Mouse (Mus musculus) neural tube, embryonic 11.5 days (tissue): ENCODE results near the gene Ptpra. TPM values are rescaled to one million over a fixed set of nuclear protein-coding genes. Genes with fewer than 3 reads are reported as not detected.

ENCODE experiments used
- ATAC-seq: fragments of 200-750 bp; cut with Nextera tagmentation; 2 replicates; pipeline ENCODE4 v1.8.0; 2017; ENCODE audit warnings: moderate number of reproducible peaks, mild to moderate bottlenecking, moderate TSS enrichment, moderate library complexity; ENCODE audit not compliant: insufficient read depth, low FRiP score, low TSS enrichment
- DNase-seq: peaks from one replicate; pipeline ENCODE4 v3.0.0-alpha.2; 2015; ENCODE audit warnings: low spot score
- H3K27ac ChIP-seq: fragments of 300-500 bp; sonication (generic); 2 replicates; pipeline ENCODE4 v1.5.1; 2014; ENCODE audit warnings: low read depth, mild to moderate bottlenecking, low read length
- H3K27me3 ChIP-seq: fragments of 300-500 bp; sonication (generic); 2 replicates; pipeline ENCODE4 v1.6.1; 2014; ENCODE audit warnings: mild to moderate bottlenecking, low read length, mixed read lengths; ENCODE audit not compliant: control insufficient read depth, insufficient read depth
- H3K36me3 ChIP-seq: fragments of 300-500 bp; sonication (generic); 2 replicates; pipeline ENCODE4 v1.6.1; 2014; ENCODE audit warnings: mild to moderate bottlenecking, low read length, moderate library complexity, mixed read lengths; ENCODE audit not compliant: control insufficient read depth, insufficient read depth
- H3K4me1 ChIP-seq: fragments of 300-500 bp; sonication (generic); 2 replicates; pipeline ENCODE4 v1.6.1; 2014; ENCODE audit warnings: low read length, mixed read lengths; ENCODE audit not compliant: control insufficient read depth, insufficient read depth
- H3K4me2 ChIP-seq: fragments of 300-500 bp; sonication (generic); 2 replicates; pipeline ENCODE4 v1.6.1; 2014; ENCODE audit warnings: low read depth, mild to moderate bottlenecking, moderate library complexity
- H3K4me3 ChIP-seq: fragments of 300-500 bp; sonication (generic); 2 replicates; pipeline ENCODE4 v1.5.1; 2014; ENCODE audit warnings: low read depth, low read length
- H3K9ac ChIP-seq: fragments of 300-500 bp; sonication (generic); 2 replicates; pipeline ENCODE4 v1.6.1; 2014; ENCODE audit warnings: mild to moderate bottlenecking, low read length
- H3K9me3 ChIP-seq: fragments of 300-500 bp; sonication (generic); 2 replicates; pipeline ENCODE4 v1.6.1; 2016; ENCODE audit warnings: low read length; ENCODE audit not compliant: control insufficient read depth
- WGBS: fragments of 180-500 bp; shearing (Covaris S2); extraction: QIAGEN DNeasy Blood & Tissue Kit; methylation state at CpG from one replicate; pipeline ENCODE4 v1.1.7; 2014; 5-methylcytosine and 5-hydroxymethylcytosine counted together
- polyA plus RNA-seq: library from polyadenylated mRNA; unstranded; fragments of >200 nt; fragmentation: Nextera tagmentation; extraction: Ambion mirVana; gene quantifications from 2 replicates; pipeline ENCODE4 v1.2.1, GENCODE M21; 2014

Ptpra gene
- polyA plus RNA-seq, 1 experiment from 2014 or later, result 105 TPM

DNA sequence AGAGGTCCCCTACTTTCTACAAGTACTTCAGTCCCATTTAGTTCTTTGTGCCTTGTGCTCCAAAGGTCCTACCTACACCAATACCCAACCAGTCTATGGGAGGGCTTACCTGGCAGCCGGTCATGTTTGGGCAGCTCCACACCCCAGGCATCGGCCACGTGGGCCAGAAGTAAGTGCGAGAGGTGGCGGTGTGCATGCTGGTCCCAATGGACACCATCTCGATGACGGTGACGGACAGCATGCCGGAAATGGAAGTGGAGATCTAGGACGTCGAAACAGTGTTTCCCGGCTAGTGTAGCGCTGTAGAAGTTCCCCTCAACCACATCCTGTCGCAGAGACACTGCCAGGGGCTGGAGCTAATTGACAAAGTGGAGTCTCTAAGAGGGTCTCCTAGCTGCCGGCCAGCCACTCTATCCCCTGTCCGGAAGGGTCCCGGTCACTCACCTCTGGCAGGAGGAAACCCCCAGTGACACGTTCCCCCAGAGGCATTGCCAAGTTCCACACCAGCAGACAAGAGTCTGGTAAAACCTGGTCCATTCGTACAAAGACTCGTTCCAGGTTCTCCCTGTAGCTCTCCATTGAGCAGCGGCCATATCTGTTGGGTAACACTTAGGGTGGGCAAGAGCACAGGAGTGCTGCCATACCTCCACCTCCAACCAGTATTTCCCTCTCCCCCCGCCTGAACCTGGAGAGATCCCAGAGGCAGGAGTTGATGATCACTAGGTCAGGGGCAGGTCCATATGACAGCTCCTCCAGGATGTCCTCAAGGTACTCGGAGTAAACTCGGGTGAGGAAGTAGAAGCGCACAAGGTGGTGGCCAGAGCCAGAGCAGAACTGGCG lies 28.1 kb upstream of the Ptpra start:
- ATAC-seq (no peak), DNase-seq (no peak)
- H3K4me1 ChIP-seq, result peaks cover 8% of the 10 kb centered on the region; the same call in 1 of the 2 replicates
- no peak overlapping the region for H3K27ac ChIP-seq
- H3K9me3 ChIP-seq, result no peaks in the 10 kb centered on the region
- H3K4me2 ChIP-seq, result no peak overlapping the region
- peaks cover 2% of the 10 kb centered on the region; the same call in 1 of the 2 replicates for H3K36me3 ChIP-seq
- no peak overlapping the region for H3K4me3 ChIP-seq
- H3K9ac ChIP-seq, result no peak overlapping the region
- WGBS, result 95% methylated on average over 26 of the region's 26 CpGs
- no peaks in the 10 kb centered on the region for H3K27me3 ChIP-seq

DNA sequence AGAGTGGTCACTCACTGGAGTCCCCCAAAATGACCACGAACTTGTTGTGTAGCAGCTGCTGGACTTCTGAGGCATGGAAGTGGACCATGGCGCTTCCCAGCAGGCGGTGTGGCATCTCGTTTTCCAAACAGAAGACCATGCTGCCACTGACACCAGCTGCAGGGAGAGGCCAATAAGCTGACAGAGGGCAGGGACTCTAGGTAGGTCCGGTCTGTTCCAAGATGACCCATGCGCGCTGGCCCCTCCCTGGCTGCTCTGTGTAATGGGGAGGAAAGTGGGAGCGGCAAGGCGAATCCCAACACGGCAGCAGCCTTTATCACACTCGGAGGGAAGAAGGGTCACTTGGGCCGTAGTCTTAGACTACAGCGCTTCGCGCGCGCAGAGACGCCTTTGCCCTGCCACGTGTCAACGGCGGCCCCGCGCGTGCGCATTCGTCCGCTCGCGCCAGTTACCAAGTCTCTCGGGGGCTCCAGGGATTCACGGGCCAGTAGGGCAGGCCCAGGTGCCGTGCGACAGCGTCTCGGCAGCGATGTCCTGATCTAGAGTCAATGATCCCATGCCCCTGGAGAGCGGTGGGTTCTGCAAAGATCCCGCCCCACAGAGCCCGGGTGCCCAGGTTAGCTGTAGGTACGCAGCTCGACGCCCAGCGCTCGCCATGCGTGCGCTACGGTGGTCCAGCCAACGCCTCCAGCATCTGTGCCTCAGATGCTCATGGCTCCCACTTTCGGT lies 26.5 kb upstream of the Ptpra start:
- ATAC-seq, result peak; percentile 68
- Histone ChIP-seq H3K27ac (peak overlapping the region; percentile 66; the same call in 1 of the 2 replicates), H3K27me3 (no peaks in the 10 kb centered on the region), H3K36me3 (peaks cover 2% of the 10 kb centered on the region; the same call in 1 of the 2 replicates), H3K4me1 (peaks cover 8% of the 10 kb centered on the region; the same call in 1 of the 2 replicates), H3K9me3 (no peaks in the 10 kb centered on the region), H3K9ac (peak overlapping the region; percentile 72), H3K4me2 (peak overlapping the region; percentile 55), H3K4me3 (peak overlapping the region; percentile 72)
- DNase-seq, result peak; percentile 88
- WGBS, result 18% methylated on average over 49 of the region's 49 CpGs

DNA sequence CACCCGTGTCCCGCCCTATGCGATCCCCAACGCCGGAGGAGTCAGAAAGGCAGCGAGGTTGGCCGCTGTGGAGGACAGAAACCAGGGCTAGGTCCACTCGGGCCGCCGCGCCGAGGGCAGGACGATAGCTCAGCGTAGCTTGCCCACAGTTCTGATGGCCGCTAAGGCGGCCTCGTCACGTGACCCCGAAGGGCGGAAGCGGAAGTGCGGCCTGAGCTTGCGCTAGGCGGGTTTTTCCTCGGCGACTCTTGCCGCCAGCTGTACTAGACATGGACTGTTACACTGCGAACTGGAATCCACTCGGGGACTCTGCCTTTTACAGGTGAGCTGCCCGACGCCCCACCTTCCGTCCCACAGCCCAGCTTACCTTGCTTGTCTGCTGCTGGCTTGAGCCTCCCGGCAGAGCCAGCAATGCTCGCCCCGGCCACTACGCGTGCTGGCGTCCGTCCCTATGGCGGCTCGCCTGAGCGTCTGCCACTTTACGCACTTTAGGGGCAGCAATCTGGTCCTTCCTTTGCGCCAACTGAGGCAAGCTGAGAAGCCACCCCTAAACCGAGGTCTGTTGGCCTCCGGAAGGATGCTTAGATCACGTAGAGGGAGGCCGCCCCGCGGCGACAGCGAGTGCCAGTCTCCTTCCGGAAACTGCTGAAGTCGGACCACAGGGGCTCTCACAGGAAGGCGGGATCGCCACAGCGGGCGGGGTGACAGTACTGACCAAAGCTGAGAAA lies 25.8 kb upstream of the Ptpra start, which contains the start of the genes Vps16 and Pced1a:
Gene Vps16 (plus strand): TSS at position 214 of the 728 bp plus-strand sequence.
Gene Pced1a (minus strand): TSS at position 576 of the 728 bp plus-strand sequence.
- H3K4me3 ChIP-seq, result peak within 1 kb of the TSS; percentile 72
- no peaks in the 10 kb centered on the region for H3K9me3 ChIP-seq
- under 1% methylated on average over 58 of the region's 58 CpGs for WGBS
- no peaks in the 10 kb centered on the region for H3K27me3 ChIP-seq
- H3K9ac ChIP-seq, result peak within 1 kb of the TSS; percentile 72
- H3K27ac ChIP-seq, result peak within 1 kb of the TSS; percentile 66
- ATAC-seq (peak; percentile 94), DNase-seq (peak; percentile 94)
- peak within 1 kb of the TSS; percentile 55 for H3K4me2 ChIP-seq
- peaks cover 2% of the 10 kb centered on the region; the same call in 1 of the 2 replicates for H3K36me3 ChIP-seq
- peaks cover 8% of the 10 kb centered on the region; the same call in 1 of the 2 replicates for H3K4me1 ChIP-seq

DNA sequence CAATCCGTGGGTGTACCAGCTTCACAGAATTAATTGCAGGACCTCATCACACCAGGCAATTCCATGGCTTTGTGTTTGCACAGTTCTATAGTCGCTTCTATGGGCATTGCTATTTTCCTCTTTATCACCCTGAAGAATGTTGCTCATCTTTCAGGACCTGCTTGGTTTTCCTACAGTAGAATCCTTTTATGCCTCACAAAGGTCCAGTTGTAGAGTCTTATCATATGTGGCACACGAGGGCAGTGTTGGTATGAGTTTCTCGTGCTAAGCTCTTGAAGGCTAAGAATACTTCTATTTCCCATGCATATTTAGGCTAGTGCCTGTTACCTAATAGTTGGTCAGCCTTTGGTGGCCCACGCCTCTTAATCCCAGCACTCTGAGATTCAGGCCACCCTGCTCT lies 25.0 kb upstream of the Ptpra start:
- Histone ChIP-seq H3K27ac (no peak overlapping the region), H3K27me3 (no peaks in the 10 kb centered on the region), H3K4me3 (peak overlapping the region; percentile 72), H3K4me2 (peak overlapping the region; percentile 55), H3K9ac (peak overlapping the region; percentile 72), H3K36me3 (peaks cover 2% of the 10 kb centered on the region; the same call in 1 of the 2 replicates), H3K4me1 (peaks cover 8% of the 10 kb centered on the region; the same call in 1 of the 2 replicates), H3K9me3 (no peaks in the 10 kb centered on the region)
- 63% methylated on average over 5 of the region's 5 CpGs for WGBS
- no peak for DNase-seq
- ATAC-seq, result no peak

DNA sequence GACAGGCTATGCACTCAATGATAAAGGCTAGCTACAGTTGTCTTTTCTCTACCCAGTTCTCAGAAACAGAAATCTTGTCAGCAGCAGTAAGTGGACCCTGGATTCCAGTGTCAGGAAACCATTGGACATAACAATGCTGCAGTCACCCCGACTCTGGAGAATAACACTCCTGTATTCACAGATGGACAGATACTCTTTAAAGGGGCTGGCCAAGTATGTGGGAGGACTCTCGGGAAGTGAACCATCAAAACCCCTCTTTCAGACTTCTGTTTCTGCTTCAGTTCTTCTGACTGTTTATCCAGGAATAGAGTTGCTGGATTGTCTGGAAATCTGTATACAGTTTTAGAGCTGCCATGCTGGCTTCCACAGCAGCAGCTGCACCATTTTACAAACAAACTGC lies 20.2 kb upstream of the Ptpra start:
- no peaks in the 10 kb centered on the region for H3K36me3 ChIP-seq
- no peak overlapping the region for H3K4me2 ChIP-seq
- 77% methylated on average over 2 of the region's 2 CpGs for WGBS
- no peak overlapping the region for H3K4me3 ChIP-seq
- H3K27ac ChIP-seq, result no peak overlapping the region
- no peak overlapping the region for H3K9ac ChIP-seq
- DNase-seq, result no peak
- H3K27me3 ChIP-seq, result no peaks in the 10 kb centered on the region
- H3K4me1 ChIP-seq, result 0 out of 2 replicates have a peak, but pooled peaks cover 3% of the 10 kb centered on the region
- no peak for ATAC-seq
- H3K9me3 ChIP-seq, result no peaks in the 10 kb centered on the region

DNA sequence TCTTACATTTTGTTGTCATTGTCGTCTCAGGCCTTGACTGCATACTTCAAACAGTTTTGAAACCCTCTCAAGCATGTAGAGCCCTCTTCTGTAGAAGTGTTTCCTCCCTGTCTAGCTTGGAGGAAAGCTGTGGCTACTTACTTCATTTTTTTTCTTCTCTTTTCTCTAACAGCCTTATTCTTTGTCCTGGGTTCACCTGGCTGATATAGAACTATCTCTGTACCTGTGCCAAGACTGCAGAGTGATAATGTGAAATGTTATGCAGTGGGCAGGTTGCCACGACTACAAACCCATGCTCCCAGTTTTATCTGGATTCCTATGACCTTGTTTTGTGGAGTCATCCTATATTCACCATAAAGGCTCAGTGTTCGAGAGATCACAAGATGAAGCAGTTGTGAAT lies 19.6 kb upstream of the Ptpra start:
- DNase-seq (no peak), ATAC-seq (no peak)
- 86% methylated on average over 3 of the region's 3 CpGs for WGBS
- Histone ChIP-seq H3K4me2 (no peak overlapping the region), H3K27me3 (no peaks in the 10 kb centered on the region), H3K4me1 (no peaks in the 10 kb centered on the region), H3K27ac (no peak overlapping the region), H3K36me3 (no peaks in the 10 kb centered on the region), H3K9ac (no peak overlapping the region), H3K4me3 (no peak overlapping the region), H3K9me3 (no peaks in the 10 kb centered on the region)

DNA sequence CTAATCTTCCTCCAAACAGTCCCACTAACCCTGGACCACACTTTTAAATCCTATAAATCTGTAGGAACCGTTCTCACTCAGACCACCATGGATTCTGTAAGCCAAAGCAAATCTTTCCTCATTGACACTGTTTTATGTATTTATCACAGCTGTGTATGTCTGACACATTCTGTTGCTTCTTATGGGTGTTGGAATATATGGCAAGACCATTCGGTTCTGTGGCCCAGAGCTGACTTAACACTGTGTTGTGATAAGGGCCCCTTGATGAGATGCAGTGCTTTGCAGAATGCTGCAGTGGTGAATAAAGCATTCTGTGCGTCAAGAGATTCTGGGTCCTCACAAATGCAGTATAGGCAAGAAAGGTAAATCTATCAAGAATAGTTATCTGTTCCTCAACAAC lies 17.9 kb upstream of the Ptpra start:
- H3K4me2 ChIP-seq, result no peak overlapping the region
- ATAC-seq, result no peak
- no peaks in the 10 kb centered on the region for H3K9me3 ChIP-seq
- H3K36me3 ChIP-seq, result no peaks in the 10 kb centered on the region
- WGBS, result 90% methylated on average over 3 of the region's 3 CpGs
- no peak overlapping the region for H3K4me3 ChIP-seq
- no peaks in the 10 kb centered on the region for H3K4me1 ChIP-seq
- H3K27me3 ChIP-seq, result no peaks in the 10 kb centered on the region
- H3K27ac ChIP-seq, result no peak overlapping the region
- H3K9ac ChIP-seq, result no peak overlapping the region
- no peak for DNase-seq

DNA sequence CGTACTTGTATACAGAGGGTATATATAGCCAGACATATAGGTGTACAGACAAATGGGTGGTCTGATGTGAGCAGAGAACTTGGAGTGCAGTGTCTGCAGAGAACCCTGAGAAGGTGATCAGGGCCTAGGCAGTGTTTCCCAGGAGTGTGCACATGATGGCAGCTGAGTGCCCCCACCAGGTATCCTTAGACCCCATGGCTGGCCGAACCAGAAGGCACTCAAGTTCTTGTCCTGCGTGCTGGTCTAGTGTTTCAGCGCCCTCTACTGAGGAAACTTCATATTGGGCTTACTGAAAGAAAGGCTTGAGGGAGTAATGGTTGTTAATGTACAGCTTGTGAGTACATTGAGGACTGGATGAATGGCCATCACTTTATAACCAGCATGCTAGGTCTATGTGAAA lies 16.9 kb upstream of the Ptpra start:
- Histone ChIP-seq H3K4me2 (no peak overlapping the region), H3K36me3 (peaks cover under 1% of the 10 kb centered on the region; the same call in 1 of the 2 replicates), H3K4me1 (no peaks in the 10 kb centered on the region), H3K27ac (no peak overlapping the region), H3K4me3 (no peak overlapping the region), H3K27me3 (no peaks in the 10 kb centered on the region), H3K9me3 (no peaks in the 10 kb centered on the region), H3K9ac (no peak overlapping the region)
- DNase-seq (peak; percentile 52), ATAC-seq (no peak)
- 33% methylated on average over 4 of the region's 4 CpGs for WGBS
